Mouse (Mus musculus) E14TG2a.4 (cell line): ENCODE measurements around the gene Bag5.

Experiments
- H3K27me3 ChIP-seq: 2 replicates; pipeline ENCODE4 v1.6.1; 2014; ENCODE audit warnings: low read length, control low read depth; ENCODE audit not compliant: insufficient read depth
- H3K36me3 ChIP-seq: 2 replicates; pipeline ENCODE4 v1.6.1; 2014; ENCODE audit warnings: low read length, control low read depth; ENCODE audit not compliant: insufficient read depth
- H3K4me1 ChIP-seq: replicated peaks from 2 replicates; pipeline ENCODE4 v1.6.1; 2014; ENCODE audit warnings: low read depth, low read length, control low read depth
- H3K4me3 ChIP-seq: replicated peaks from 2 replicates; pipeline ENCODE4 v1.5.1; 2014; ENCODE audit warnings: mild to moderate bottlenecking, low read length
- H3K9me3 ChIP-seq: 2 replicates; pipeline ENCODE4 v1.6.1; 2014; ENCODE audit warnings: low read length, control low read depth
- CTCF ChIP-seq: conservative IDR thresholded peaks from 2 replicates; pipeline ENCODE4 v1.5.1; 2014; ENCODE audit warnings: low read length
- NANOG ChIP-seq: IDR thresholded peaks from 2 replicates; pipeline ENCODE4 v1.6.1; 2014; ENCODE audit warnings: borderline replicate concordance, low read length, mixed read lengths
- POU5F1 ChIP-seq: IDR thresholded peaks from 2 replicates; pipeline ENCODE4 v1.6.1; 2014; ENCODE audit warnings: low read length, borderline replicate concordance

Bag5 gene

DNA sequence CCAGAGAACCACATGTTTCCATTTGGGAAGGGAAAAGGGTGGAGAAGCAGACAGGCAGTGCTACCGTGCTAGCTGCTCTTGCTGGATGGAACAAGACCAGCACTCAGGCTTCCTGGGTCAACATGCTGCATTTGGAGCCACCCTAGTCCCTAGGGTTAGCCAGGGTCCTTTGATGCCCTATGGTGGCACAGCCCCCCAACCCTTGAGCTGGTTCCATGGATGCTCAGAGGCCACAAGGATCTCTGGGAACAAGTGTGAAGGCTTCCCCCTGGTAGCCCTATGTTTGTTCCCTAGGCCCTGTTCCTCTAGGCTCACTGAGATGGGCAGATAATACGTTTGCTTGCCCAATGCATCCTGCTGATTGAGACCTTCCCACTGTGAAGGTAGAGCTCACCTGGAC lies 42.2 kb upstream of the Bag5 start:
- no peaks in the 10 kb centered on the region for H3K36me3 ChIP-seq
- TF ChIP-seq NANOG (no peak), CTCF (no peak), POU5F1 (no peak)
- peaks cover 25% of the 10 kb centered on the region for H3K27me3 ChIP-seq
- no peak overlapping the region for H3K4me3 ChIP-seq
- peaks cover 34% of the 10 kb centered on the region for H3K4me1 ChIP-seq
- no peaks in the 10 kb centered on the region for H3K9me3 ChIP-seq

DNA sequence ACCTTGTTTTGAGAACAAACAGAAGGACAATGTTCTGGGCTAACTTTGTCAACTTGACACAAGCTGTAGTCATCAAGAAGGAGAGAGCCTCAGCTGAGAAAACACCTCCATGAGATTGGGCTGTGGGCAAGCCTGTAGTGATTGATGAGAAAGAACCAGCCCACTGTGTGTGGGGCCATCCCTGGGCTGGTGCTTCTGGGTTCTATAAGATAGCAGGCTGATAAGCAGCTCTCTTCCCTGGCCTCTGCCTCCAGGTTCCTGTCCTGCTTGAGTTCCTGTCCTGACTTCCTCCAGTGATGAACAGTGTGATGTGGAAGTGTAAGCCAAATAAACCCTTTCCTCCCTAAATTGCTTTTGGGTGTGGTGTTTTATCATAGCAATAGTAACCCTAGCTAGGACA lies 41.7 kb upstream of the Bag5 start:
- Histone ChIP-seq H3K9me3 (no peaks in the 10 kb centered on the region), H3K4me3 (no peak overlapping the region), H3K27me3 (peaks cover 25% of the 10 kb centered on the region), H3K4me1 (peaks cover 29% of the 10 kb centered on the region), H3K36me3 (no peaks in the 10 kb centered on the region)
- TF ChIP-seq POU5F1 (no peak), CTCF (no peak), NANOG (no peak)

DNA sequence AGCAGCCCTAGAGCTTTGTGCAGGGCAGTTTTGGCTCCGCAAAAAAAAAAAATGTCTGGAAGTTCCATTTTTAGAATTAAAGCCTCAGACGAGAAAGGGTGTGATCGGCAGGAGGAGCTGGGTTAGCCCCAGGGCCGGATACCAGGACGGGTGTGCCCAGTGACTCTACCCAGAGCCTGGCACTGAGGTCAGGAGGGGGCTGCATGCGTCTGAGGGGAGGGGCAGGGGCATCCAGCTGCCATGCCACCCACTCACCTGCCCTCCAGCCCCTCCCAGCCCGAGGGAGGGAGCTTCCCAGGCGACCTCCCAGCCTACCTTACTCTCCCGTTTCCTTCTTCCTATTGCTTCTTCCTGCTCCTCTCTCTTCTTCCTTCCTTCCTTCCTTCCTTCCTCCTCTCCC lies 40.3 kb upstream of the Bag5 start:
- Histone ChIP-seq H3K4me3 (no peak overlapping the region), H3K4me1 (peaks cover 28% of the 10 kb centered on the region), H3K36me3 (no peaks in the 10 kb centered on the region), H3K9me3 (no peaks in the 10 kb centered on the region), H3K27me3 (peaks cover 23% of the 10 kb centered on the region)
- TF ChIP-seq CTCF = no peak
- no peak for TF ChIP-seq POU5F1
- no peak for TF ChIP-seq NANOG

DNA sequence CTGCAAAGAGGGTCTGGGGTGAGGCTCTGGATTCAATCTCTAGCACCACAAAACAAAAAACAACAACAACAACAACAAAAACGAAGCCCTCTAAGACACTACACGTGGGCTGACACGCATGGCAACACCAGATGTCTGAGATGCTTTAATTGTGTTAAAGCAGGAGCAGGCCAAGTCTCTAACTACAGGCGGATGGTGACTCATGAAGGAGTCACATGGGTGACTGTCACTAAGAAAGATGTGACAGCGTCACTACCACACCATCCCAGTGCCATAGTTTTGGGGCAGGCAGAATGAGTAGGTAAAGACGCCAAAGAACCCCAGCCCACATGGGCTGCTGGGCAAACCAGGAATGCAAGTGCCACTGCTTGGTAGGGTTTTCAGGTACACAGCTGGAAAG lies 39.4 kb upstream of the Bag5 start:
- H3K4me1 ChIP-seq = peaks cover 22% of the 10 kb centered on the region

DNA sequence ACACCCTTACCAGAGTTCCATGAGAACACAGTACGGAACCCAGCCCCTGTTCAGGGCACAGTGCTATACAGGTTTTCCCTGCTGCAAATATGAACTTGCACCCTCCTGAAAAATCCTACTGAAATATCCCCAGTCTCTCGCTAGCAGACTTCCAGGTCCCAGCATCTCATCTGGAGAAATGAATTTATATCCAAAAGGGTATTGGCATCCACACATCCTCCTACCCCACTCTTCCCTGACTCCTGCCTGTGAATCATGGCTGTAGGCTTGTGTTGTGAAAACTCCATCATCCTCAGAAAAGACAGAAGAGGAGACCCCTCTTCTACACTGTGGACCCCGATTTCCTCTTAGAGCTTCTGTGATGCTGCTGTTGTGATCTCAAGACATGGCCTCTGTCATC lies 37.7 kb upstream of the Bag5 start:
- Histone ChIP-seq H3K27me3 (peaks cover 8% of the 10 kb centered on the region), H3K4me1 (peaks cover 32% of the 10 kb centered on the region), H3K36me3 (no peaks in the 10 kb centered on the region), H3K4me3 (no peak overlapping the region), H3K9me3 (no peaks in the 10 kb centered on the region)
- TF ChIP-seq POU5F1 (no peak), CTCF (no peak), NANOG (no peak)

More for the DNA sequence above, 39.4 kb upstream of the Bag5 start:
- no peaks in the 10 kb centered on the region for H3K36me3 ChIP-seq
- no peaks in the 10 kb centered on the region for H3K9me3 ChIP-seq
- H3K4me3 ChIP-seq = no peak overlapping the region
- peaks cover 15% of the 10 kb centered on the region for H3K27me3 ChIP-seq
- TF ChIP-seq NANOG (no peak), POU5F1 (no peak), CTCF (no peak)

DNA sequence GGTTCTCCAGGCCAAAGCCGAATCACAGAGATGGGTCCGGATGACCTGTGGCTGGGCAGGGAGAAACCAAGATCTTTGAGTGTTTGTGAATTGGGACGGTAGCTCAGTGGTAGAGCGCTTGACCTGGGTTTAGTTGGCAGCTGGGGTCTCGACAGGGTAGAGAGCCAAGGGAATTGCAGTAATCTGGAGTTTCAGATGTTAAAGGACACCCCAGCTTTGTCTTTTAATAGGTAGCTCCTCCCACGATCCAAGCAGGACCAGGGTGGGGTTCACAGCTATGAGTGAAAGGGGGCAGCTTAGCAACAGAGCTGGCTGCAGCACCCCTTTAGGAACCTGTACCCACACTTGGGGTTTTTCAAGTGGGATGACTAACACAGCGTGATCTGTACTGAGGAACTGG lies 34.4 kb upstream of the Bag5 start:
- H3K4me1 ChIP-seq = peaks cover 39% of the 10 kb centered on the region
- TF ChIP-seq CTCF = no peak
- TF ChIP-seq NANOG = no peak
- TF ChIP-seq POU5F1 = no peak
- H3K4me3 ChIP-seq = no peak overlapping the region
- no peaks in the 10 kb centered on the region for H3K9me3 ChIP-seq
- H3K27me3 ChIP-seq = no peaks in the 10 kb centered on the region
- H3K36me3 ChIP-seq = no peaks in the 10 kb centered on the region

DNA sequence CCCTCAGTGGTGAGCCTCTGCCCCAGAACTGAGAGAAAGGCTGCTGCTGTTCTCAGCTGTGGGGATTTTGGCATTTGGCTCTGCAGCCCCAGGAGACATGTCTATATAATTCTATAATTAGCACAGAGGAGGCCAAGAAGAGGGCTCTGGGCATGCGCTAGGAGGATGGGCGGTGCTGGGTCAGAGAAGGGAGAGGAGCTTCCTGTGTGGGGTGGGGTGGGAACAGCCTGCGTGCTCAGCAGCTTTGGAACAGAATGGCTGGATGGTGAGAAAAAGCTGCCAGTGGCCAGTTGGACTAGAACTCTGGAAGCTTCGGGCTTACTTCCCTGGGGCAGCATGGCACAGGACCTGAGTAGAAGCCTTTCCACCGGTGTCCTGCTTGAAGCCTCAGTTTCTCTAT lies 33.0 kb upstream of the Bag5 start:
- H3K4me1 ChIP-seq = peaks cover 41% of the 10 kb centered on the region
- H3K4me3 ChIP-seq = no peak overlapping the region
- TF ChIP-seq NANOG = no peak
- TF ChIP-seq CTCF = no peak
- TF ChIP-seq POU5F1 = no peak
- H3K27me3 ChIP-seq = no peaks in the 10 kb centered on the region
- no peaks in the 10 kb centered on the region for H3K36me3 ChIP-seq
- H3K9me3 ChIP-seq = no peaks in the 10 kb centered on the region

DNA sequence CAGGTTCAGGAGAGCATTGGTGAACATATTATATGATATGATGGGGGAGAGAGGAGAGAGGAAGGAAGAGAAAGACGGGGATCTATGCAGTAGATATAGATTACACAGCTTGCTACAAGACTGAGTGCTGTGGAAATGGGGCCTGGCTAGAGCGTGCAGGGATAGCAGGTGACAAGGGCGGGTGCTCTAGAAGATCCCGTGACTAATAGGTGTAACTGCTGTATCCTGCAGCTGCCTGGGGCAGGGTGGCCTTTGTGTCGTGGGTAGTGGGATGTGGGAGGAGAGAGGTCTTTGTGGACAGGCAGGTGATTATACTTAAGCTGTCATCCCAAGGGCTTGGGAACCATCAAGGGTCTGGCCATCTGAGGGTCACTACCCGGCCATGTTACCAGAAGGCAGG lies 32.2 kb upstream of the Bag5 start:
- H3K4me1 ChIP-seq = peaks cover 41% of the 10 kb centered on the region
- H3K27me3 ChIP-seq = no peaks in the 10 kb centered on the region
- H3K9me3 ChIP-seq = no peaks in the 10 kb centered on the region
- no peaks in the 10 kb centered on the region for H3K36me3 ChIP-seq
- TF ChIP-seq NANOG (no peak), CTCF (no peak), POU5F1 (no peak)
- no peak overlapping the region for H3K4me3 ChIP-seq

DNA sequence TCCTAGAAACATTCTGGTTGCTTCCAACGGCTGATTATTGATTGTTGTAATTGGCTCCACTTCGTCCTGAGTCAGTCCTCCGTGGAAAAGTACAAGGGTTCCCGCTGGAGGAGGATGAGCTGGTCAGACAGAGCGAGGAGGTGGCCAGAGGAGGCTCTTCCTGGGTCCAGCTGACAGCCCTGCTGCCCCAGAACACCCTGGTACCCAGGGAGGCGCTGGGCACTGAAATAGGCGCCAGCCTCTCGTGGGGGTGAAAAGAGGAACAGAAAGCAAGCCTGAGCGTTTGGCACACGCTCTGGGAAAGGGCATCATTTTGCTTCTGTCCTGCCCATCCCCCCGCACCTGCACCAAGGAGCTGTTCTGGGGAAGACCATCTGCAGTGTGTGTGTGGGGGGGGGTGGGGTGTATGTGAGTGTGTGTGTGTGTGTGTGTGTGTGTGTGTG lies 30.9 kb upstream of the Bag5 start:
- no peaks in the 10 kb centered on the region for H3K9me3 ChIP-seq
- H3K27me3 ChIP-seq = no peaks in the 10 kb centered on the region
- no peaks in the 10 kb centered on the region for H3K36me3 ChIP-seq
- no peak overlapping the region for H3K4me3 ChIP-seq
- TF ChIP-seq NANOG = no peak
- no peak for TF ChIP-seq POU5F1
- no peak for TF ChIP-seq CTCF
- peaks cover 49% of the 10 kb centered on the region for H3K4me1 ChIP-seq
